Mouse (Mus musculus): ENCODE measurements around the gene Gm7544. TPM values are rescaled to one million over a fixed set of nuclear protein-coding genes. Genes with fewer than 3 reads are reported as not detected.
A peak's percentile ranks its signal among the peaks of the same experiment; 100 is the strongest.
"Not testable (repeated sequence)": the region's sequence is repeated elsewhere in the genome, so short reads cannot be mapped to it uniquely, and the experiment has no call there.

The Gm7544 gene
- total RNA-seq, 1 experiment, result not detected

DNA sequence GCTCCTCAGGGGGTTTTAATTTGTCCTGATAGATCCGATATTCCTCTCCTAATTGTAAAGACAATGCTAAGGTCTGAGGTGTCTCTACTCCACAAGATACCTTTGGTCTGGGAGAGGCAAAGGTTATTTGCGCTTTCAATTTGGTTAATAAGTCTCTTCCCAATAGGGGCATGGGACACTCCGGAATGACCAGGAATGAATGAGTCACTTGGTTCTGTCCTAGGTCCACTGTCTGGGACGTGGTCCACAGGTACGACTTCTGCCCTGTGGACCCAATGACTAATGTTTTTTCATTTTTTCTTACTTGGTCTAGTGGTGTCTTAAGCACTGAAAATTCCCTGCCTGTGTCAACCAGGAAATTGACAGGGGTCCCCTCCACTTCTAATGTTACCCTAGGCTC is 17.1 kb downstream of the Gm7544 start:
- Histone ChIP-seq H3K36me3 (ENCODE audit: control insufficient read depth, insufficient read depth, low read length, poor library complexity, severe bottlenecking) (no peaks in the 10 kb centered on the region), H3K4me3 (ENCODE audit: insufficient read depth in 1 of 2, low read depth in 1 of 2, low read length in 2 of 2, poor library complexity in 1 of 2, severe bottlenecking in 1 of 2) (no peak overlapping the region), H3K9ac (ENCODE audit: insufficient read depth, low read depth, low read length, poor library complexity, severe bottlenecking) (no peak overlapping the region), H3K4me1 (ENCODE audit: control insufficient read depth in 2 of 2, insufficient read depth in 2 of 2, low read length in 2 of 2, poor library complexity in 1 of 2) (no peaks in the 10 kb centered on the region), H3K27ac (ENCODE audit: insufficient read depth, low read depth, low read length, poor library complexity, severe bottlenecking) (no peak overlapping the region), H3K9me3 (ENCODE audit: control insufficient read depth, insufficient read depth, low read depth, low read length) (0 out of 2 replicates have a peak, but pooled peaks cover 2% of the 10 kb centered on the region)
- DNase-seq (ENCODE audit: low read depth, low spot score), result no peak
- TF ChIP-seq HCFC1 (IDR thresholded peaks at IDR 0.05; ENCODE audit: borderline replicate concordance, insufficient read depth, low read length) (no peak), ZC3H11A (IDR thresholded peaks at IDR 0.05; ENCODE audit: borderline replicate concordance, low read depth, low read length) (no peak), CHD2 (IDR thresholded peaks at IDR 0.05; ENCODE audit: low read depth, low read length) (no peak), MAFK (IDR thresholded peaks at IDR 0.05; ENCODE audit: insufficient read depth, low read depth, low read length) (no peak), ZNF384 (IDR thresholded peaks at IDR 0.05; ENCODE audit: low read depth, low read length) (no peak)
- in situ Hi-C loops (cut with MboI; ENCODE audit: low sequenced_read_pairs in 2 of 2, unreplicated experiment in 2 of 2), result no loop called here

DNA sequence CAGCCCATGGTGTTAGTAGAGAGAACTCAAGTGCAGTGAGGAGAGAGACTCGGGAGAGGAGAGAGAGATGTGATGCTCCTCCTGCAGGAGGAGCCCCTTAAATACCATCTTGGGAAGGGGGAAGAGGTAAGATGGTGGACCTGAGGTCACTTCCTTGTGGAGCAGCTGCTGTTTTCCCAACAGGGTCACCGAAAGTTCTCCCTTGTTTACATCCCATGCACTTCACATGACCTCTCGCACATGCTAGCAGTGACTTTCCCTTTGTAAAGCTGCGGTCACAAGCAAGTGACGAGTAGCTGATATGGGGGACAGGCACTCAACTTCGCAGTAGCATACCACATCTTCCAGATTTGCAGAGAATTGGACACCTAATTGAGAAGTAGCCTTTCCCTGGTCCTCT is 24.5 kb downstream of the Gm7544 start, which contains the start of gene Gm6217:
Gene Gm6217, minus strand, starts transcription at position 74 of the 400 bp plus-strand sequence.
- H3K4me1 ChIP-seq (ENCODE audit: control insufficient read depth in 2 of 2, insufficient read depth in 2 of 2, low read length in 2 of 2, poor library complexity in 1 of 2), result not testable (repeated sequence)

GRCm38 (mm10) chr1:82930558-82930957 is 25.3 kb downstream of the Gm7544 start:
- H3K4me3 ChIP-seq (ENCODE audit: insufficient read depth in 1 of 2, low read depth in 1 of 2, low read length in 2 of 2, poor library complexity in 1 of 2, severe bottlenecking in 1 of 2); H3K36me3 ChIP-seq (ENCODE audit: control insufficient read depth, insufficient read depth, low read length, poor library complexity, severe bottlenecking); H3K9ac ChIP-seq (ENCODE audit: insufficient read depth, low read depth, low read length, poor library complexity, severe bottlenecking); H3K27ac ChIP-seq (ENCODE audit: insufficient read depth, low read depth, low read length, poor library complexity, severe bottlenecking); H3K9me3 ChIP-seq (ENCODE audit: control insufficient read depth, insufficient read depth, low read depth, low read length); H3K4me1 ChIP-seq (ENCODE audit: control insufficient read depth in 2 of 2, insufficient read depth in 2 of 2, low read length in 2 of 2, poor library complexity in 1 of 2); DNase-seq (ENCODE audit: low read depth, low spot score); in situ Hi-C loops (cut with MboI; ENCODE audit: low sequenced_read_pairs in 2 of 2, unreplicated experiment in 2 of 2): not testable (repeated sequence)

More for the DNA sequence above, 24.5 kb downstream of the Gm7544 start, which contains the start of gene Gm6217:
- H3K9ac ChIP-seq (ENCODE audit: insufficient read depth, low read depth, low read length, poor library complexity, severe bottlenecking); DNase-seq (ENCODE audit: low read depth, low spot score); in situ Hi-C loops (cut with MboI; ENCODE audit: low sequenced_read_pairs in 2 of 2, unreplicated experiment in 2 of 2); H3K9me3 ChIP-seq (ENCODE audit: control insufficient read depth, insufficient read depth, low read depth, low read length); H3K36me3 ChIP-seq (ENCODE audit: control insufficient read depth, insufficient read depth, low read length, poor library complexity, severe bottlenecking); H3K4me3 ChIP-seq (ENCODE audit: insufficient read depth in 1 of 2, low read depth in 1 of 2, low read length in 2 of 2, poor library complexity in 1 of 2, severe bottlenecking in 1 of 2); H3K27ac ChIP-seq (ENCODE audit: insufficient read depth, low read depth, low read length, poor library complexity, severe bottlenecking): not testable (repeated sequence)

DNA sequence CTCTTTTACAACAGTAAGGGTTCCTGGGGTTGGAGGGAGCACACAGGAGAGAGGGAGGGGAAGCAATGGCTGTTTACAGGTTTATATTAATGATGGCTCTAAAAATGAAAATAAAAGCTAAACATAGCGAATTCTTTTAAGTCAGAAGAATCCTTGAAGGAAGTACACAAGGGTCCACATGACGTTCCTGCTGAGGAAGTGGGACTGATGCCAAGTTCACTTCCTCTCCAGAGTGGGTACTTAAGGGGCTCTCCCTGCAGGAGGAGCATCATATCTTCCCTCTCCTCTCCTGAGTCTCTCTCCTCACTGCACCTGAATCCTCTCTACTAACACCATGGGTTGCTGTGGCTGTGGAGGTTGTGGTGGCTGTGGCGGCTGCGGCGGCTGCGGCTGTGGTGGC is 31.2 kb downstream of the Gm7544 start, which contains the start of gene A030014E15Rik:
Gene A030014E15Rik, plus strand, starts transcription at position 268 of the 400 bp plus-strand sequence.
- Histone ChIP-seq H3K27ac (ENCODE audit: insufficient read depth, low read depth, low read length, poor library complexity, severe bottlenecking) (no peak within 1 kb of the TSS), H3K9me3 (ENCODE audit: control insufficient read depth, insufficient read depth, low read depth, low read length) (no peaks in the 10 kb centered on the region), H3K4me3 (ENCODE audit: insufficient read depth in 1 of 2, low read depth in 1 of 2, low read length in 2 of 2, poor library complexity in 1 of 2, severe bottlenecking in 1 of 2) (peak within 1 kb of the TSS; percentile 52 to 57; a peak in 3 of 4 replicates), H3K4me1 (ENCODE audit: control insufficient read depth in 2 of 2, insufficient read depth in 2 of 2, low read length in 2 of 2, poor library complexity in 1 of 2) (no peaks in the 10 kb centered on the region), H3K9ac (ENCODE audit: insufficient read depth, low read depth, low read length, poor library complexity, severe bottlenecking) (no peak within 1 kb of the TSS), H3K36me3 (ENCODE audit: control insufficient read depth, insufficient read depth, low read length, poor library complexity, severe bottlenecking) (no peaks in the 10 kb centered on the region)
- DNase-seq (ENCODE audit: low read depth, low spot score), result no peak
- TF ChIP-seq MAFK (IDR thresholded peaks at IDR 0.05; ENCODE audit: insufficient read depth, low read depth, low read length), result no peak
- TF ChIP-seq ZC3H11A (IDR thresholded peaks at IDR 0.05; ENCODE audit: borderline replicate concordance, low read depth, low read length), result no peak
- no peak for TF ChIP-seq ZNF384 (IDR thresholded peaks at IDR 0.05; ENCODE audit: low read depth, low read length)
- in situ Hi-C loops (cut with MboI; ENCODE audit: low sequenced_read_pairs in 2 of 2, unreplicated experiment in 2 of 2), result no loop called here

GRCm38 (mm10) chr1:82913434-82913833 is 42.4 kb downstream of the Gm7544 start:
- in situ Hi-C loops (cut with MboI; ENCODE audit: low sequenced_read_pairs in 2 of 2, unreplicated experiment in 2 of 2); H3K9ac ChIP-seq (ENCODE audit: insufficient read depth, low read depth, low read length, poor library complexity, severe bottlenecking); DNase-seq (ENCODE audit: low read depth, low spot score); H3K4me3 ChIP-seq (ENCODE audit: insufficient read depth in 1 of 2, low read depth in 1 of 2, low read length in 2 of 2, poor library complexity in 1 of 2, severe bottlenecking in 1 of 2); H3K27ac ChIP-seq (ENCODE audit: insufficient read depth, low read depth, low read length, poor library complexity, severe bottlenecking); H3K9me3 ChIP-seq (ENCODE audit: control insufficient read depth, insufficient read depth, low read depth, low read length); H3K36me3 ChIP-seq (ENCODE audit: control insufficient read depth, insufficient read depth, low read length, poor library complexity, severe bottlenecking); H3K4me1 ChIP-seq (ENCODE audit: control insufficient read depth in 2 of 2, insufficient read depth in 2 of 2, low read length in 2 of 2, poor library complexity in 1 of 2): not testable (repeated sequence)
